Mouse (Mus musculus) thymus, postnatal 0 days (tissue): ENCODE measurements around the gene Mutyh. TPM values are rescaled to one million over a fixed set of nuclear protein-coding genes. Genes with fewer than 3 reads are reported as not detected.

Experiments
- DNase-seq: peaks from one replicate; pipeline ENCODE4 v3.0.0-alpha.2; 2015; ENCODE audit warnings: low spot score
- polyA plus RNA-seq: library from polyadenylated mRNA; unstranded; fragments of >200 nt; fragmentation: Nextera tagmentation; extraction: Ambion mirVana; gene quantifications from 2 replicates; pipeline ENCODE4 v1.2.1, GENCODE M21; 2015

Gene Mutyh
- 18.8 and 22.9 TPM in 2 replicates for polyA plus RNA-seq

GRCm38 (mm10) chr4:116807197-116808129 is at the start of gene Mutyh, which contains the start of gene Toe1:
Mutyh (plus strand) TSS chr4:116807723.
Toe1 (minus strand) TSS chr4:116807640.
- DNase-seq: peak; percentile 93

GRCm38 (mm10) chr4:116761914-116762313 is 45.6 kb upstream of the Mutyh start:
- DNase-seq: no peak

GRCm38 (mm10) chr4:116764001-116764400 is 43.5 kb upstream of the Mutyh start:
- DNase-seq: no peak

- no peak for DNase-seq
Measured at GRCm38 (mm10) chr4:116768510-116768909, 39.0 kb upstream of the Mutyh start.

GRCm38 (mm10) chr4:116769060-116769459 is 38.5 kb upstream of the Mutyh start:
- DNase-seq: no peak

GRCm38 (mm10) chr4:116776391-116776790 is 31.1 kb upstream of the Mutyh start:
- DNase-seq: no peak

GRCm38 (mm10) chr4:116777079-116777478 is 30.4 kb upstream of the Mutyh start:
- no peak for DNase-seq

GRCm38 (mm10) chr4:116780541-116780940 is 27.0 kb upstream of the Mutyh start:
- DNase-seq: no peak

- no peak for DNase-seq
Measured at GRCm38 (mm10) chr4:116781366-116781765, 26.2 kb upstream of the Mutyh start.

GRCm38 (mm10) chr4:116782171-116782570 is 25.4 kb upstream of the Mutyh start:
- DNase-seq: no peak

- no peak for DNase-seq
Measured at GRCm38 (mm10) chr4:116786587-116786986, 20.9 kb upstream of the Mutyh start.

- no peak for DNase-seq
Measured at GRCm38 (mm10) chr4:116787985-116788760, 19.4 kb upstream of the Mutyh start.

- DNase-seq: peak; percentile 83
Measured at GRCm38 (mm10) chr4:116788956-116789355, 18.6 kb upstream of the Mutyh start.

- no peak for DNase-seq
Measured at GRCm38 (mm10) chr4:116792453-116792852, 15.1 kb upstream of the Mutyh start.

- DNase-seq: no peak
Measured at GRCm38 (mm10) chr4:116794273-116794672, 13.2 kb upstream of the Mutyh start.

- no peak for DNase-seq
Measured at GRCm38 (mm10) chr4:116796442-116797110, 10.9 kb upstream of the Mutyh start.

GRCm38 (mm10) chr4:116799901-116800300 is 7.6 kb upstream of the Mutyh start:
- peak; percentile 33 for DNase-seq

- DNase-seq: no peak
Measured at GRCm38 (mm10) chr4:116811012-116811411, 3.5 kb downstream of the Mutyh start.

- no peak for DNase-seq
Measured at GRCm38 (mm10) chr4:116815276-116815675, 7.8 kb downstream of the Mutyh start.

GRCm38 (mm10) chr4:116817486-116817885 is 10.0 kb downstream of the Mutyh start:
- DNase-seq: no peak
